Mouse (Mus musculus) brain, embryonic 14.5 days (tissue): ENCODE measurements around the gene Aspm. TPM values are rescaled to one million over a fixed set of nuclear protein-coding genes. Genes with fewer than 3 reads are reported as not detected.
A peak's percentile ranks its signal among the peaks of the same experiment; 100 is the strongest.
"Not testable (repeated sequence)": the region's sequence is repeated elsewhere in the genome, so short reads cannot be mapped to it uniquely, and the experiment has no call there.

Source experiments
- DNase-seq: peaks from one replicate; pipeline ENCODE4 v3.0.0-alpha.2; 2011; ENCODE audit warnings: low read depth
- CTCF ChIP-seq: fragments of 200-500 bp; IDR thresholded peaks from 2 replicates; pipeline ENCODE4 v1.5.1; 2012; ENCODE audit warnings: inconsistent platforms, mild to moderate bottlenecking, moderate library complexity, borderline replicate concordance; ENCODE audit not compliant: insufficient read depth, insufficient read length; ENCODE audit errors: extremely low read depth
- POLR2A ChIP-seq: fragments of 200-500 bp; IDR thresholded peaks from 2 replicates; pipeline ENCODE4 v1.6.1; 2012; ENCODE audit warnings: mild to moderate bottlenecking, inconsistent platforms, borderline replicate concordance; ENCODE audit not compliant: poor library complexity, insufficient read depth, insufficient read length, severe bottlenecking; ENCODE audit errors: extremely low read depth
- polyA plus RNA-seq: library from polyadenylated mRNA; depleted of rRNA; stranded (reverse); fragments of >200 nt; gene quantifications from 2 replicates; pipeline ENCODE4 v1.2.3, GENCODE M21; 2012; rRNA removed

Gene Aspm
- 5.1 and 6.5 TPM in 2 replicates for polyA plus RNA-seq

DNA sequence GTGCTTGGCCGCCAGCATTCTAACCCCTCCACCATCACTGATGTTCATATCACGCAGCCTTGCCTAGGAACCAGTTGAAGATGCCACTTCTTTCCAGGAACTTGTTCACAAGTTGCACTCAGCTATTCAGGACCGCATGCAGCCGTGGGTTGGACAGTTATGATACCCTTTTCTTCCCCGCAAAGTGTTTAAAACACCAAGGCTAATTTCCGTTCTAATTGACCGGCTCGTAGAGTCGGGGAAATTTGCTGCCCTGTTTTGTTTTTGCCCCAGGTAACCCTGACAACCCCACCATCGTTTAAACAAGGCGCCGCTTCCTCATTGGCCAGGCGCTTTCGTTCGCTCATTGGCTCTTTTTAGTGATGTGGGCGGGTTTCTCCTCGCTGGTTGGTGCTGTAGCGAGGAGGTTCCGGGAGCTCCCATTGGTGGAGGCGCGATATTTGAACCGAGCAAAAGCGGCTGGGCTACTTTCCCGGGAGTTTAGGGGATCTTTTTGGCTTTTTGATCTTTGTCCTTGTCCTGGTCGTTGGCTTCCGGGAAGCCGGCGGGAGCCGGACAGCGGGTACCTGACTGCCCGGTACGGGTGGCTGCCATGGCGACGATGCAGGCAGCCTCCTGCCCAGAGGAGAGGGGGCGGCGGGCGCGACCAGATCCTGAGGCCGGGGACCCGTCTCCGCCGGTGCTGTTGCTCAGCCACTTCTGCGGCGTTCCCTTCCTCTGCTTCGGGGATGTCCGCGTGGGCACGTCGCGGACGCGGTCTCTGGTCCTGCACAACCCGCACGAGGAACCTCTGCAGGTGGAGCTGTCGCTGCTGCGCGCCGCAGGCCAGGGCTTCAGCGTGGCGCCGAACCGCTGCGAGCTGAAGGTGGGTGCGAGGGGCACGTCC lies at the start of gene Aspm:
Aspm (plus strand) TSS at position 433 of the 886 bp plus-strand sequence.
- DNase-seq: peak; percentile 98
- TF ChIP-seq CTCF (no peak), POLR2A (no peak)

- DNase-seq: peak; percentile 35
- TF ChIP-seq CTCF (no peak), POLR2A (no peak)
Observed at GRCm38 (mm10) chr1:139405766-139406165, 48.8 kb upstream of the Aspm start.

DNA sequence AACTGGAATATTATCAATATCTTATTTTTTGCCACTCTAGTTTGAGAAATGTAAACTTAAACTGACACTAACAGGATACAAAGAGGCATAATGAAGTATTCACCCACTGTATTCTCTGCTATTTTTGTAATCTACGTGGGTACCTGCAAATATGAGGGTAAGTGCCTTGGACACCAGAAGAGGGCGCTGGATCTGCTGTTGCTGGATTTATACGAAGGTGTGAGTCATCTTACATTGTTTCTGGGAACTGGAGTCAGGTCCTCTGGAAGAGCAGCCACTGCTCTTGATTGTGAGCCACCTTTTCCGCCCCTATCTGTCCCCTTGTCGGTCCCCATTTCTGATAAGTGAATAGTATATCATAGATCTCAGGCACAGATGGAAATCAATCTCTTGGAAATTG lies 46.9 kb upstream of the Aspm start:
- DNase-seq: no peak
- TF ChIP-seq POLR2A: no peak
- TF ChIP-seq CTCF: no peak

DNA sequence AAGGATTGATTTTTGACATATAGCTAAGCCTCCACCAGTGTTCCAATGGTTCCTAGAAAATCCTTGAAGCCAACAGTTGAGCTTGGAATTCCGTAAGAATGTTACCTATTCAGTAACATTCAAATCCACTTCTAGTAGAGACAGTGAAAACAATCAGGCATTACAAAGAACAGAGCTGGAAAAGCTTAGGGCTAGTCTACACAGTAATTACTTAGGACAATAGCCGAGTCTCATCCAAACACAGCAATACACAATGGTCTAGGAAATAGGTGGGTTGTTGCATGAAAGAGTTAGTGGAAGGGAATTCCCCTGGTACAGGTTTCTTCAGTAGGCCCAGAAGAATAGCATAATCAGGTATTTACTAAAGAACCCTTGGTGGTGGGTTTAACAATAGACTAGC lies 42.2 kb upstream of the Aspm start:
- not testable (repeated sequence) for DNase-seq

DNA sequence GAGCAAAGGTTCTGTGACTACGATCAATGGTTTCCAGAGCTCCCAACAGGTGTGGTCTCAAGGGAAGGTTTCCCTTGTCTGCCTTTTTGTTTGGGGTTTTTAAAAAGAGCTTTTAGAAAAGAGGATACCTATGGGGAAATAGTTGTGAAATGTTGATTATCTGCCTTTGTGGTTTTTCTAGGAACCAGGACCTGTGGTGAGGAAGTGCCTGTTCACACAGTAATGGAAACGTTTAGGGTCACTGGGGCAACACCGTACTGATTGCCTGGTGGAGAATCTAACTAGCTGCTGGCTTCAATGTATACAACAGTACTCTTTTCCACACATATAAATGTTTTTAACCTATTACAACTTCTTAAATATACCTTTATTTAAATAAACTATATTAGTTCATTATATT lies 41.1 kb upstream of the Aspm start:
- no peak for DNase-seq
- TF ChIP-seq POLR2A: no peak
- TF ChIP-seq CTCF: no peak

GRCm38 (mm10) chr1:139421521-139421874 lies 33.1 kb upstream of the Aspm start:
- DNase-seq: no peak
- TF ChIP-seq CTCF (no peak), POLR2A (no peak)

DNA sequence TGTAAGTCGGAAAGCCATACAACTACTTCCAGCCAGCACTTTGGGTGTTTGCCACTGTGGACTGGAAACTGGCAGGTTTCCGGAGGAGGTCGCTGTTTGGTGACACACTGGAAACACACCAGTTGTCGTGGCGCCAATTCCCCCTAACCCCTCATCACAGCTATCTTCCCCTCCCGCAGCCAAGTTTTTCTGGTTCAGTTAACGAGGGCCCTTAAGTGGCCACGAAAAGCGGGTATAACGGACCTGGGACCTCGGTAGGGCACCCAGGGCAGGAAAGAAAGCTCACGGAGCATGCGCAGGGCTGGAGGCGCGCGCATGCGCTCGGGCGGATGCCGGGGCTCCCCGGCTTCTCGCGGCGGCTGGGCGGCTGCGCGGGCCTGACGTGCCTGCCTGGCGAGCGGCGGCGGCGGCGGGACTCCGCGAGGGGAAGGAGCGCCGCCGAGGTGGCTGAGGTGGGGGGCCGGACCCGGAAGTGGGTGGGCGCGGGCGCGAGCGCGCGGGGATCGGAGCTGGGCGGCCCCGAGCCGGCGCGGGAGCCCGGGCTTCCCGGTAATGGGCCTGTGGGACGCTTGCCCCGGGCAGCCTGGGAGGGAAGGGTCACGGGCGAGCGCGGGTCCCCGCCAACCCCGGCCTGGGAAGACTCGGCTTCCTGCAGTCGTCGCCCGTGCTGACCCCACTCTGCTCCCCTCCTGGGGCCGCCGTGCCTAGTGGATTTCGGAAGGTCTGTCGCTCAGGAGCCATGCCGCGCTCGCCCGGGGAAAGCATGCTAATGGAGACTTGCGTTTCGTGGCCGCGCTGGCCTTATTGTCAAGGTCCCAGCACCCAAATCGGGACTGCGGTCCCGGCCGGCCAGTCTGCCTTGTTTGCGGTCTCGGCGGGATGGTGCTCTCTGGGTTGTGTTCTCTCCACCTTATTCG lies 32.4 kb upstream of the Aspm start, which contains the start of gene Zbtb41:
Zbtb41 (plus strand) TSS at position 414 of the 917 bp plus-strand sequence.
- peak; percentile 69 for TF ChIP-seq CTCF
- TF ChIP-seq POLR2A: peak; percentile 65; the same call in 1 of the 2 replicates
- DNase-seq: peak; percentile 96

DNA sequence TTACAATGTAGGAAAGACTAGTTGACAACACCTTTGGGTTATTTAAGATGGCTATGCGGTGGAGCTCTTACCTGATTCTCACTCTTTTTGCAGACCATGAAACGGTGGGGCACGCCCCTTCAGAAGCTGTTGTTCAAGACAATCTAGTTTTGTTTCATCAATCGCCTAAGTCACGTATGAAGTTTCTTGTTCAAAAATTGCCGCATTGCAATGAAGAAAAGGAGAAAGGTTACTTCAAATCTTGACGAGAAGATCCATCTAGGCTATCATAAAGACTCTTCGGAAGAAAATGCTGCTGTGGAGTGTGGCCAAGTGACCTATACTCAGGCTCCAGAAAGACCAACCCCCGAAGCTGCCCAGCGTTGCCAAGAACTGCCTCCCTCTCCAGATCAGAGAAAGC lies 31.6 kb upstream of the Aspm start:
- DNase-seq: peak; percentile 57
- no peak for TF ChIP-seq CTCF
- no peak for TF ChIP-seq POLR2A

DNA sequence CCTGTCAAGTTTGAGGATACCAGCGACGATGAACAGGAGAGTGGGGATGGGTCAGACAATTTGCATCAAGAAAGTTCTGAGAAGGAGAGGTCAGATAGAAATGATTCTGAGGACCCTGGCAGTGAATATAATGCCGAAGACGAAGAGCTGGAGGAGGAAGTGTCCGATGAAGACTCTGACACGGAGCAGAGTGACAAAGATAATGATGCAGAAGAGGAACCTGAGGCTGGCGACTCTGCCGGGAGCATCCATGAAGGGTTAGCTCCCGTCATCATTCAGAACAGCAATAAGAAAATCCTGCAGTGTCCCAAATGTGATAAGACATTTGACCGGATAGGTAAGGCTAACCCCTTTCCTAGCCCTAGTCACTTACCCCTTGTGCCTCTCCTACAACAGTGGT lies 30.6 kb upstream of the Aspm start:
- no peak for DNase-seq
- TF ChIP-seq POLR2A (no peak), CTCF (no peak)

GRCm38 (mm10) chr1:139425006-139425405 lies 29.6 kb upstream of the Aspm start:
- DNase-seq: peak; percentile 70
- TF ChIP-seq POLR2A: no peak

DNA sequence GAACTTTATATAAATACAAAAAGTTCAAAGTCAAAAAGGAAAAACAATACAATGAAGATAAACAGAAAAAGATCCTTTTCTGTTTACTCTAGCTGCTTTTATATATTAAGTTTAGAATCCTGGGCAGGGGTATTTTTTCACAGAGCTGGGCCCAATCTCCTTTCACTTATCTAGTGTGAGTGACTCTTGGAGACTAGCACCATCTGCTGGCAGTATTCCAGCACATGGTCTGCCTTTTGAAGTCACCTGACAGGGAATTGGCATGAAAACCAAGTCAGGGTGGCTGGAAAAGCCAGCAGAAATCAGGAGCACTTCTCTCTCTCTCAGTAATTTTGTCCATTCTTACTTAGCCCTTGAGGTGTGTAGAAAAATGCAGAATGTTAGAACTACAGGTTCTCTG lies 16.2 kb upstream of the Aspm start:
- peak; percentile 89 for DNase-seq
- TF ChIP-seq POLR2A (no peak), CTCF (peak; percentile 61; the same call in 1 of the 2 replicates)

DNA sequence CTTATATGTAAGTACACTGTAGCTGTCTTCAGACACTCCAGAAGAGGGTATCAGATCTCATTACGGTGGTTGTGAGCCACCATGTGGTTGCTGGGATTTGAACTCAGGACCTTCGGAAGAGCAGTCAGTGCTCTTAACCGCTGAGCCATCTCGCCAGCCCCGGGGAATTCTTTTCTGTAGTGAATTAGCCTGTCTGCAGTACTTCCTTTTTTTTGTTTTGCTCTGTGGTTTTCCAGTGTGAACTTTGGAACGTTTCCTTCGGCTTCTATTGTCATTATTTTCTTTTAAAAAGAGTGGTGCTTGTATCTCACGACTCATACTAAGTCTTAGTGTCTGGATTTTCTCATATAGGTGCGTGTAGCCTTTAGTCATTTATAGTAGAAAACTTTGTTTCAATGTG lies 11.5 kb upstream of the Aspm start:
- not testable (repeated sequence) for DNase-seq
